Comparison of ENCODE assay signal across 8 mouse cellular contexts in genomic region chr17:26099316-26099715, GRCm38 (mm10). TPM values are rescaled to one million over a fixed set of nuclear protein-coding genes. Genes with fewer than 3 reads are reported as not detected.
DNase-seq lines count a peak whose midpoint lies in the region; ATAC-seq and TF ChIP-seq lines count a peak whose summit lies in the region.
"Not testable (repeated sequence)": the region's sequence is repeated elsewhere in the genome, so short reads cannot be mapped to it uniquely, and the experiment has no call there.

No protein-coding gene starts in this region.

- DNase-seq in 3T3-L1 (ENCODE audit: low read depth, low spot score) = peak; percentile 69
- DNase-seq in T-cell, adult 2 months (ENCODE audit: low spot score) = peak; percentile 46
- DNase-seq in forebrain, postnatal 0 days = not testable (repeated sequence)
- peak; percentile 53 for DNase-seq in induced T-regulatory cell, adult 2 months (ENCODE audit: low read depth)
- peak; percentile 39 for DNase-seq in kidney, postnatal 14 days
- DNase-seq in lung, postnatal 10 days = peak; percentile 32
- DNase-seq in naive thymus-derived CD4-positive, alpha-beta T cell, adult 2 months (ENCODE audit: low read depth) = peak; percentile 59

- H3K36me3 ChIP-seq in forebrain, postnatal 0 days (ENCODE audit: insufficient read depth) = not testable (repeated sequence)

- not testable (repeated sequence) for H3K4me1 ChIP-seq in forebrain, postnatal 0 days (ENCODE audit: insufficient read depth)

- peak; percentile 53 for ATAC-seq in CD4-positive, CD25-positive, alpha-beta regulatory T cell, adult 4 months
- ATAC-seq in forebrain, postnatal 0 days = not testable (repeated sequence)

- WGBS in forebrain, postnatal 0 days = 62% methylated on average over 3 of the region's 3 CpGs

- not testable (repeated sequence) for H3K9me3 ChIP-seq in forebrain, postnatal 0 days (ENCODE audit: low read length)

- H3K9ac ChIP-seq in forebrain, postnatal 0 days = not testable (repeated sequence)

- not testable (repeated sequence) for H3K4me3 ChIP-seq in forebrain, postnatal 0 days (ENCODE audit: low read depth, low read length)

- H3K27me3 ChIP-seq in forebrain, postnatal 0 days (ENCODE audit: insufficient read depth, low read length) = not testable (repeated sequence)

- peak; percentile 50 for TF ChIP-seq CTCF in forebrain, postnatal 0 days (IDR thresholded peaks at IDR 0.05; ENCODE audit: low read depth)

- H3K27ac ChIP-seq in forebrain, postnatal 0 days (ENCODE audit: low read depth, low read length) = not testable (repeated sequence)

- not testable (repeated sequence) for H3K4me2 ChIP-seq in forebrain, postnatal 0 days (ENCODE audit: low read depth)

RNA-seq across cellular contexts. Expression of gene Nme4, which starts 3.9 kb away (rescaled TPM):
- polyA plus RNA-seq in CD4-positive, CD25-positive, alpha-beta regulatory T cell, adult 4 months (2017; shearing (Covaris generic)) = under 1 TPM; 0.32 to 0.95 TPM
- 9.5 and 16.0 TPM in 2 replicates for total RNA-seq in forebrain, postnatal 0 days (2014; rRNA removed)
- polyA plus RNA-seq in forebrain, postnatal 0 days (2015; fragmentation: Nextera tagmentation; extraction: Ambion mirVana) = 11.4 and 12.9 TPM in 2 replicates

RNA-seq across cellular contexts. Expression of gene Decr2, which starts 9.2 kb away (rescaled TPM):
- polyA plus RNA-seq in CD4-positive, CD25-positive, alpha-beta regulatory T cell, adult 4 months (2017; shearing (Covaris generic)) = 10 to 100 TPM; 27.7 to 35.1 TPM
- total RNA-seq in forebrain, postnatal 0 days (2014; rRNA removed) = 32.7 and 41.1 TPM in 2 replicates
- polyA plus RNA-seq in forebrain, postnatal 0 days (2015; fragmentation: Nextera tagmentation; extraction: Ambion mirVana) = 29.5 and 35.3 TPM in 2 replicates

RNA-seq across cellular contexts. Expression of gene Tmem8, which starts 13.8 kb away (rescaled TPM):
- 1 to 10 TPM; 5.9 to 8.2 TPM for polyA plus RNA-seq in CD4-positive, CD25-positive, alpha-beta regulatory T cell, adult 4 months (2017; shearing (Covaris generic))
- 2.8 and 4.3 TPM in 2 replicates for total RNA-seq in forebrain, postnatal 0 days (2014; rRNA removed)
- polyA plus RNA-seq in forebrain, postnatal 0 days (2015; fragmentation: Nextera tagmentation; extraction: Ambion mirVana) = 2.4 and 2.5 TPM in 2 replicates

RNA-seq across cellular contexts. Expression of gene Mrpl28, which starts 24.0 kb away (rescaled TPM):
- 100 to 1,000 TPM; 111 to 138 TPM for polyA plus RNA-seq in CD4-positive, CD25-positive, alpha-beta regulatory T cell, adult 4 months (2017; shearing (Covaris generic))
- total RNA-seq in forebrain, postnatal 0 days (2014; rRNA removed) = 116 and 166 TPM in 2 replicates
- polyA plus RNA-seq in forebrain, postnatal 0 days (2015; fragmentation: Nextera tagmentation; extraction: Ambion mirVana) = 182 and 189 TPM in 2 replicates

RNA-seq across cellular contexts. Expression of gene Rab11fip3, which starts 30.0 kb away (rescaled TPM):
- 1 to 10 TPM; 1.8 to 2.3 TPM for polyA plus RNA-seq in CD4-positive, CD25-positive, alpha-beta regulatory T cell, adult 4 months (2017; shearing (Covaris generic))
- total RNA-seq in forebrain, postnatal 0 days (2014; rRNA removed) = 21.5 and 30.0 TPM in 2 replicates
- 11.6 and 15.4 TPM in 2 replicates for polyA plus RNA-seq in forebrain, postnatal 0 days (2015; fragmentation: Nextera tagmentation; extraction: Ambion mirVana)
